Mouse (Mus musculus): ENCODE measurements around the gene Insig1. TPM values are rescaled to one million over a fixed set of nuclear protein-coding genes. Genes with fewer than 3 reads are reported as not detected.

Gene Insig1
- polyA plus RNA-seq, 1 experiment from 2014 or later = 85.6 TPM

- Histone ChIP-seq H3K27me3 (replicated peaks; ENCODE audit: control insufficient read depth, insufficient read depth, low read length) (no peaks in the 10 kb centered on the region), H3K9me3 (replicated peaks; ENCODE audit: control insufficient read depth, low read length) (no peaks in the 10 kb centered on the region), H3K4me3 (ENCODE audit: low read depth, low read length) (peak overlapping the region; percentile 92), H3K4me1 (ENCODE audit: control insufficient read depth, insufficient read depth, low read length) (peaks cover 21% of the 10 kb centered on the region), H3K4me2 (ENCODE audit: low read length) (peak overlapping the region; percentile 90), H3K27ac (ENCODE audit: low read depth, low read length) (peak overlapping the region; percentile 97), H3K36me3 (ENCODE audit: control insufficient read depth, insufficient read depth, low read length) (peaks cover 36% of the 10 kb centered on the region), H3K9ac (ENCODE audit: low read length) (peak overlapping the region; percentile 88)
- ATAC-seq = peak; percentile 86
- DNase-seq (ENCODE audit: low spot score) = peak; percentile 97
- WGBS = under 1% methylated on average over 38 of the region's 50 CpGs
Observed at GRCm38 (mm10) chr5:28071456-28072223, 477 bp downstream of the Insig1 start.

- Histone ChIP-seq H3K4me2 (ENCODE audit: low read length) (no peak overlapping the region), H3K27me3 (replicated peaks; ENCODE audit: control insufficient read depth, insufficient read depth, low read length) (no peaks in the 10 kb centered on the region), H3K36me3 (ENCODE audit: control insufficient read depth, insufficient read depth, low read length) (peaks cover 37% of the 10 kb centered on the region), H3K27ac (ENCODE audit: low read depth, low read length) (no peak overlapping the region), H3K9me3 (replicated peaks; ENCODE audit: control insufficient read depth, low read length) (no peaks in the 10 kb centered on the region), H3K4me1 (ENCODE audit: control insufficient read depth, insufficient read depth, low read length) (no peaks in the 10 kb centered on the region), H3K9ac (ENCODE audit: low read length) (no peak overlapping the region), H3K4me3 (ENCODE audit: low read depth, low read length) (no peak overlapping the region)
- 0 out of 2 replicates have a peak, but pooled peaks have one; percentile 50 for ATAC-seq
- peak; percentile 29 for DNase-seq (ENCODE audit: low spot score)
- WGBS = 62% methylated on average over 2 of the region's 2 CpGs
Observed at GRCm38 (mm10) chr5:28079431-28079830, 8.3 kb downstream of the Insig1 start.

GRCm38 (mm10) chr5:28081127-28081526 is 10.0 kb downstream of the Insig1 start:
- no peaks in the 10 kb centered on the region for H3K9me3 ChIP-seq (replicated peaks; ENCODE audit: control insufficient read depth, low read length)
- no peak overlapping the region for H3K27ac ChIP-seq (ENCODE audit: low read depth, low read length)
- no peak overlapping the region for H3K9ac ChIP-seq (ENCODE audit: low read length)
- no peak for DNase-seq (ENCODE audit: low spot score)
- peaks cover 20% of the 10 kb centered on the region for H3K36me3 ChIP-seq (ENCODE audit: control insufficient read depth, insufficient read depth, low read length)
- H3K27me3 ChIP-seq (replicated peaks; ENCODE audit: control insufficient read depth, insufficient read depth, low read length) = no peaks in the 10 kb centered on the region
- 82% methylated on average over 2 of the region's 2 CpGs for WGBS
- no peak overlapping the region for H3K4me2 ChIP-seq (ENCODE audit: low read length)
- no peaks in the 10 kb centered on the region for H3K4me1 ChIP-seq (ENCODE audit: control insufficient read depth, insufficient read depth, low read length)
- H3K4me3 ChIP-seq (ENCODE audit: low read depth, low read length) = no peak overlapping the region
- ATAC-seq = no peak

- H3K27me3 ChIP-seq (replicated peaks; ENCODE audit: control insufficient read depth, insufficient read depth, low read length) = no peaks in the 10 kb centered on the region
- 89% methylated on average over 2 of the region's 2 CpGs for WGBS
Observed at GRCm38 (mm10) chr5:28081822-28082221, 10.7 kb downstream of the Insig1 start.

GRCm38 (mm10) chr5:28082312-28082711 is 11.1 kb downstream of the Insig1 start:
- DNase-seq (ENCODE audit: low spot score) = no peak
- H3K4me3 ChIP-seq (ENCODE audit: low read depth, low read length) = no peak overlapping the region
- no peaks in the 10 kb centered on the region for H3K27me3 ChIP-seq (replicated peaks; ENCODE audit: control insufficient read depth, insufficient read depth, low read length)
- WGBS = 86% methylated on average over 4 of the region's 4 CpGs
- no peaks in the 10 kb centered on the region for H3K4me1 ChIP-seq (ENCODE audit: control insufficient read depth, insufficient read depth, low read length)
- ATAC-seq = no peak
- peaks cover 13% of the 10 kb centered on the region for H3K36me3 ChIP-seq (ENCODE audit: control insufficient read depth, insufficient read depth, low read length)
- no peak overlapping the region for H3K27ac ChIP-seq (ENCODE audit: low read depth, low read length)
- no peak overlapping the region for H3K4me2 ChIP-seq (ENCODE audit: low read length)
- H3K9ac ChIP-seq (ENCODE audit: low read length) = no peak overlapping the region
- H3K9me3 ChIP-seq (replicated peaks; ENCODE audit: control insufficient read depth, low read length) = no peaks in the 10 kb centered on the region

More at GRCm38 (mm10) chr5:28081822-28082221, 10.7 kb downstream of the Insig1 start:
- Histone ChIP-seq H3K27ac (ENCODE audit: low read depth, low read length) (no peak overlapping the region), H3K9ac (ENCODE audit: low read length) (no peak overlapping the region), H3K9me3 (replicated peaks; ENCODE audit: control insufficient read depth, low read length) (no peaks in the 10 kb centered on the region), H3K4me1 (ENCODE audit: control insufficient read depth, insufficient read depth, low read length) (no peaks in the 10 kb centered on the region), H3K4me3 (ENCODE audit: low read depth, low read length) (no peak overlapping the region), H3K36me3 (ENCODE audit: control insufficient read depth, insufficient read depth, low read length) (peaks cover 13% of the 10 kb centered on the region), H3K4me2 (ENCODE audit: low read length) (no peak overlapping the region)
- DNase-seq (ENCODE audit: low spot score) (no peak), ATAC-seq (no peak)

GRCm38 (mm10) chr5:28082796-28083195 is 11.6 kb downstream of the Insig1 start:
- no peak for DNase-seq (ENCODE audit: low spot score)
- WGBS = 81% methylated on average over 3 of the region's 3 CpGs

GRCm38 (mm10) chr5:28084743-28085142 is 13.6 kb downstream of the Insig1 start:
- no peaks in the 10 kb centered on the region for H3K9me3 ChIP-seq (replicated peaks; ENCODE audit: control insufficient read depth, low read length)
- DNase-seq (ENCODE audit: low spot score) (no peak), ATAC-seq (no peak)
- H3K9ac ChIP-seq (ENCODE audit: low read length) = no peak overlapping the region
- H3K27ac ChIP-seq (ENCODE audit: low read depth, low read length) = no peak overlapping the region
- WGBS = 92% methylated on average over 2 of the region's 2 CpGs
- no peak overlapping the region for H3K4me3 ChIP-seq (ENCODE audit: low read depth, low read length)
- H3K4me1 ChIP-seq (ENCODE audit: control insufficient read depth, insufficient read depth, low read length) = no peaks in the 10 kb centered on the region
- no peak overlapping the region for H3K4me2 ChIP-seq (ENCODE audit: low read length)
- H3K27me3 ChIP-seq (replicated peaks; ENCODE audit: control insufficient read depth, insufficient read depth, low read length) = no peaks in the 10 kb centered on the region
- H3K36me3 ChIP-seq (ENCODE audit: control insufficient read depth, insufficient read depth, low read length) = no peaks in the 10 kb centered on the region

More at GRCm38 (mm10) chr5:28082796-28083195, 11.6 kb downstream of the Insig1 start:
- H3K27ac ChIP-seq (ENCODE audit: low read depth, low read length) = no peak overlapping the region
- H3K4me3 ChIP-seq (ENCODE audit: low read depth, low read length) = no peak overlapping the region
- ATAC-seq = no peak
- no peak overlapping the region for H3K4me2 ChIP-seq (ENCODE audit: low read length)
- H3K27me3 ChIP-seq (replicated peaks; ENCODE audit: control insufficient read depth, insufficient read depth, low read length) = no peaks in the 10 kb centered on the region
- H3K9me3 ChIP-seq (replicated peaks; ENCODE audit: control insufficient read depth, low read length) = no peaks in the 10 kb centered on the region
- H3K36me3 ChIP-seq (ENCODE audit: control insufficient read depth, insufficient read depth, low read length) = peaks cover 11% of the 10 kb centered on the region
- no peaks in the 10 kb centered on the region for H3K4me1 ChIP-seq (ENCODE audit: control insufficient read depth, insufficient read depth, low read length)
- no peak overlapping the region for H3K9ac ChIP-seq (ENCODE audit: low read length)

- no peaks in the 10 kb centered on the region for H3K36me3 ChIP-seq (ENCODE audit: control insufficient read depth, insufficient read depth, low read length)
- H3K27ac ChIP-seq (ENCODE audit: low read depth, low read length) = no peak overlapping the region
- H3K4me2 ChIP-seq (ENCODE audit: low read length) = no peak overlapping the region
- no peak overlapping the region for H3K4me3 ChIP-seq (ENCODE audit: low read depth, low read length)
- 58% methylated on average over 1 of the region's 1 CpGs for WGBS
- DNase-seq (ENCODE audit: low spot score) (no peak), ATAC-seq (no peak)
- no peaks in the 10 kb centered on the region for H3K4me1 ChIP-seq (ENCODE audit: control insufficient read depth, insufficient read depth, low read length)
- H3K27me3 ChIP-seq (replicated peaks; ENCODE audit: control insufficient read depth, insufficient read depth, low read length) = no peaks in the 10 kb centered on the region
- H3K9me3 ChIP-seq (replicated peaks; ENCODE audit: control insufficient read depth, low read length) = no peaks in the 10 kb centered on the region
- no peak overlapping the region for H3K9ac ChIP-seq (ENCODE audit: low read length)
Observed at GRCm38 (mm10) chr5:28090547-28090946, 19.4 kb downstream of the Insig1 start.

GRCm38 (mm10) chr5:28092327-28092726 is 21.2 kb downstream of the Insig1 start:
- Histone ChIP-seq H3K4me1 (ENCODE audit: control insufficient read depth, insufficient read depth, low read length) (no peaks in the 10 kb centered on the region), H3K9me3 (replicated peaks; ENCODE audit: control insufficient read depth, low read length) (no peaks in the 10 kb centered on the region), H3K9ac (ENCODE audit: low read length) (no peak overlapping the region), H3K4me3 (ENCODE audit: low read depth, low read length) (no peak overlapping the region), H3K36me3 (ENCODE audit: control insufficient read depth, insufficient read depth, low read length) (no peaks in the 10 kb centered on the region), H3K27ac (ENCODE audit: low read depth, low read length) (no peak overlapping the region), H3K4me2 (ENCODE audit: low read length) (no peak overlapping the region), H3K27me3 (replicated peaks; ENCODE audit: control insufficient read depth, insufficient read depth, low read length) (no peaks in the 10 kb centered on the region)
- DNase-seq (ENCODE audit: low spot score) = no peak
- no peak for ATAC-seq
- 89% methylated on average over 3 of the region's 3 CpGs for WGBS
